Comparison of ENCODE assay signal across 9 mouse cellular contexts in genomic region chr7:144846158-144846557, GRCm38 (mm10). TPM values are rescaled to one million over a fixed set of nuclear protein-coding genes. Genes with fewer than 3 reads are reported as not detected.
DNase-seq lines count a peak whose midpoint lies in the region; ATAC-seq and TF ChIP-seq lines count a peak whose summit lies in the region.
"Had no signal": no experiment of that assay in that cellular context is flagged by ENCODE, and none has a peak within 500 bp of the region (broad histone marks: within the 10 kb centered on the region; RNA-seq: fewer than 3 reads in every experiment).

No protein-coding gene starts in this region.

- no peak overlapping the region for H3K4me3 ChIP-seq in kidney, adult 2 months (ENCODE audit: insufficient read depth, low read depth, low read length)
- no peak overlapping the region for H3K4me3 ChIP-seq in kidney, embryonic 14.5 days (ENCODE audit: low read length)

- intact Hi-C loops in left cerebral cortex, postnatal 25 days (cut with DNase I): loop anchor here (1.0 kb wide), 1 partner anchor 49 kb away; no protein-coding TSS in a partner anchor

- ATAC-seq in kidney, embryonic 14.5 days (ENCODE audit: low FRiP score, low TSS enrichment): no peak
- peak; percentile 61 to 74 for ATAC-seq in hematopoietic stem cell, adult 5-6 weeks (replicated peaks in 1 of 2; ENCODE audit: insufficient read depth in 1 of 2, low FRiP score in 2 of 2, low TSS enrichment in 1 of 2, low read depth in 1 of 2, poor library complexity in 2 of 2, severe bottlenecking in 2 of 2)

- no peaks in the 10 kb centered on the region for H3K27me3 ChIP-seq in kidney, adult 2 months (replicated peaks; ENCODE audit: control insufficient read depth, insufficient read depth, low read length)
- peaks cover 7% of the 10 kb centered on the region for H3K27me3 ChIP-seq in kidney, embryonic 14.5 days (ENCODE audit: control insufficient read depth, insufficient read depth, low read length)

- TF ChIP-seq CTCF in kidney, adult 2 months (conservative IDR thresholded peaks at IDR 0.05; ENCODE audit: insufficient read depth, insufficient read length, low read depth, low read length): peak; percentile 79

- H3K4me1 ChIP-seq in kidney, adult 2 months (ENCODE audit: control insufficient read depth, insufficient read depth, low read length): no peaks in the 10 kb centered on the region
- H3K4me1 ChIP-seq in kidney, embryonic 14.5 days (ENCODE audit: control insufficient read depth, insufficient read depth, low read length): no peaks in the 10 kb centered on the region

- H3K36me3 ChIP-seq in kidney, adult 2 months (ENCODE audit: control insufficient read depth, insufficient read depth, low read length): no peaks in the 10 kb centered on the region
- H3K36me3 ChIP-seq in kidney, embryonic 14.5 days (ENCODE audit: control insufficient read depth, insufficient read depth, low read length): no peaks in the 10 kb centered on the region

- H3K4me2 ChIP-seq in kidney, embryonic 14.5 days (replicated peaks; ENCODE audit: low read depth, low read length): no peak overlapping the region

- no peak overlapping the region for H3K9ac ChIP-seq in kidney, embryonic 14.5 days (ENCODE audit: low read depth, low read length)

- WGBS in kidney, adult 2 months: 31% methylated on average over 4 of the region's 4 CpGs
- WGBS in kidney, embryonic 14.5 days: 22% methylated on average over 4 of the region's 4 CpGs

- no peak overlapping the region for H3K27ac ChIP-seq in kidney, adult 2 months (ENCODE audit: insufficient read depth, low read depth, low read length)
- H3K27ac ChIP-seq in kidney, embryonic 14.5 days (ENCODE audit: low read depth, low read length): no peak overlapping the region
- H3K27ac ChIP-seq: macrophage had no signal

- peak; percentile 18 for DNase-seq in kidney, adult 2 months
- peak; percentile 80 for DNase-seq in ES-CJ7 (ENCODE audit: low read depth, low spot score)
- DNase-seq in adrenal gland, adult 2 months: peak; percentile 34
- peak; percentile 33 for DNase-seq in naive thymus-derived CD4-positive, alpha-beta T cell, adult 2 months (ENCODE audit: low read depth)
- no peak for DNase-seq in left cerebral cortex, postnatal 25 days (ENCODE audit: low spot score in 2 of 2)

- no peak for TF ChIP-seq POLR2A in kidney, adult 2 months (IDR thresholded peaks at IDR 0.05; ENCODE audit: low read depth, low read length)

- H3K9me3 ChIP-seq in kidney, embryonic 14.5 days (ENCODE audit: control insufficient read depth, low read length): no peaks in the 10 kb centered on the region

RNA-seq across cellular contexts. Expression of gene Fgf4, which starts 1.0 kb away (rescaled TPM):
- polyA plus RNA-seq in kidney, adult 2 months (2012; rRNA removed): not detected in 2 replicates
- polyA plus RNA-seq in kidney, embryonic 14.5 days (2014; fragmentation: Nextera tagmentation; extraction: Ambion mirVana): not detected in 2 replicates
- not detected for total RNA-seq in adrenal gland, adult 2 months (2021)
- polyA plus RNA-seq in adrenal gland, adult 2 months (2012; rRNA removed): not detected in 2 replicates
- total RNA-seq in hematopoietic stem cell, adult 5-6 weeks (2017): not detected in 2 replicates
- total RNA-seq in left cerebral cortex, postnatal 25 days (2021): not detected
- polyA plus RNA-seq: frontal cortex, adult 2 months; macrophage had no signal

RNA-seq across cellular contexts. Expression of gene Fgf3, which starts 8.3 kb away (rescaled TPM):
- polyA plus RNA-seq in kidney, adult 2 months (2012; rRNA removed): not detected in 2 replicates
- polyA plus RNA-seq in kidney, embryonic 14.5 days (2014; fragmentation: Nextera tagmentation; extraction: Ambion mirVana): 0.18 and 0.70 TPM in 2 replicates
- total RNA-seq in adrenal gland, adult 2 months (2021): under 1 TPM; 0.81 to 0.93 TPM
- polyA plus RNA-seq in adrenal gland, adult 2 months (2012; rRNA removed): 3.5 and 4.9 TPM in 2 replicates
- 3.8 and 6.2 TPM in 2 replicates for total RNA-seq in hematopoietic stem cell, adult 5-6 weeks (2017)
- 1 to 10 TPM in 1 of 2 experiments, under 1 TPM in 1; 0.89 to 1.1 TPM for total RNA-seq in left cerebral cortex, postnatal 25 days (2021)
- polyA plus RNA-seq: macrophage had no signal

RNA-seq across cellular contexts. Expression of gene Fgf15, which starts 50.2 kb away (rescaled TPM):
- polyA plus RNA-seq in kidney, adult 2 months (2012; rRNA removed): not detected in 2 replicates
- 2.2 and 2.5 TPM in 2 replicates for polyA plus RNA-seq in kidney, embryonic 14.5 days (2014; fragmentation: Nextera tagmentation; extraction: Ambion mirVana)
- total RNA-seq in adrenal gland, adult 2 months (2021): under 1 TPM in 1 of 2 experiments, not detected in 1; 0.14 TPM
- polyA plus RNA-seq in adrenal gland, adult 2 months (2012; rRNA removed): 0.07 TPM in 1 of 2 replicates, not detected in the other
- total RNA-seq in hematopoietic stem cell, adult 5-6 weeks (2017): not detected in 2 replicates
- total RNA-seq in left cerebral cortex, postnatal 25 days (2021): not detected
- polyA plus RNA-seq: frontal cortex, adult 2 months; macrophage had no signal

Comparison
In these comparisons a context has a peak if more than half of its experiments do, and no peak if none do; other contexts are left out.
1. DNase-seq: peak in kidney, adult 2 months (single experiment), ES-CJ7 (single experiment), adrenal gland, adult 2 months (single experiment) and naive thymus-derived CD4-positive, alpha-beta T cell, adult 2 months (single experiment); none in left cerebral cortex, postnatal 25 days (0 of 2).